Mouse (Mus musculus) kidney, postnatal 4 days (tissue): ENCODE measurements around the gene Leap2.
"Not testable (repeated sequence)": the region's sequence is repeated elsewhere in the genome, so short reads cannot be mapped to it uniquely, and the experiment has no call there.

Experiments
- DNase-seq, 2 experiments: peaks; one replicate each; pipeline ENCODE4 v3.0.0; 2021; ENCODE audit warnings: mixed read lengths in 2 of 2

The Leap2 gene

DNA sequence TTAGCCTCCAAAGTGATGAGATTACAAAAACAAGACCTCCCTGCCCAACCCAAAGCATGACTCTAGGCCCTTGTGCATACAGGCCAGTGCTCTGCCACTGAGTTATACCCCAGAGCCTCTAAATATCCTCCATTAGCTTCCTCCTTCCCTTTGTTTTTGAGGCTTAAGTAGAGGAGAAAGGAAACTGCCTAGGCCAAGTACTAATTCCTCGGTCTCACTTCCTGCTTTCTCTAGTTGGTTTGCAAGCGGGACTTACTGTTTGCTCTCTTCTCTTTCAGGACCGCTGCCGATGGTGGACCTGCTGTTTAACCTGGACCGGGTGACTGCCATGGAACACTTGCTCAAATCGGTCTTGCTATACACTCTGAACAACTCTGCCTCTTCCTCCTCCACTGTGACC is 13.4 kb upstream of the Leap2 start:
- DNase-seq = no peak

DNA sequence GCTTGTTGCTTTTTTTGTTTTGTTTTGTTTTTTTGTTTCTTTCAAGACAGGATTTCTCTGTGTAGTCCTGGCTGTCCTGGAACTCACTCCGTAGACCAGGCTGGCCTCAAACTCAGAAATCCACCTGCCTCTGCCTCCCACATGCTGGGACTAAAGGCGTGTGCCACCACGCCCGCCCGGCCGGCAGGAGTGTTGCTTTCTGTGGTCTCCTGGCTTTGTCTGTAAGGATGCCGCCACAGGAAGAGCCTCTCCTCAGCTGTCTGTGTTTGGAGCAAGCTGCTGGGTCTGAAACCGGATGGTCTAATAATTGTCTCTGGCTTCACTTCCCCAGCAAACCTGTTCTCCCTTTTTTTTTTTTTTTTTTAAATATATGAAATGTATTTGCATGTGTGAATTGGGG is 12.5 kb upstream of the Leap2 start:
- no peak for DNase-seq

DNA sequence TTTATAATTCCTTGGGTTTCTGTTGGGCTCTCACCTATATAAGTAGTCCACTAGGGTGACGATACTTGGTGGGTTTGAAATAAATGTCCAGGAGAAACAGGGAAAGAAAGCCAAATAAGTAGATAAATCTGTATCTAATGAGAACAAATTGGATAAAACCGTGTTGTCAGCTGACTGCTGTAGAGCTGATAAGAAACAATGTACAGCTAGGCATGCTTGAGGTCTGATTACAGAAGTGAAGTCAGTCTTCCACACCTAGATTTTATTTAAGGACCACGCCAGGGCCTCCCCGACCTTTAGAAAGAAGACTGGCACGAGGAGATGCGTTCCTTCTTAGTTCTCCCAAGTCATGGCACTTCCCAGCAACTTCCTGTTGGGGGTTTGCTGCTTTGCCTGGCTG is 10.1 kb upstream of the Leap2 start:
- no peak for DNase-seq

DNA sequence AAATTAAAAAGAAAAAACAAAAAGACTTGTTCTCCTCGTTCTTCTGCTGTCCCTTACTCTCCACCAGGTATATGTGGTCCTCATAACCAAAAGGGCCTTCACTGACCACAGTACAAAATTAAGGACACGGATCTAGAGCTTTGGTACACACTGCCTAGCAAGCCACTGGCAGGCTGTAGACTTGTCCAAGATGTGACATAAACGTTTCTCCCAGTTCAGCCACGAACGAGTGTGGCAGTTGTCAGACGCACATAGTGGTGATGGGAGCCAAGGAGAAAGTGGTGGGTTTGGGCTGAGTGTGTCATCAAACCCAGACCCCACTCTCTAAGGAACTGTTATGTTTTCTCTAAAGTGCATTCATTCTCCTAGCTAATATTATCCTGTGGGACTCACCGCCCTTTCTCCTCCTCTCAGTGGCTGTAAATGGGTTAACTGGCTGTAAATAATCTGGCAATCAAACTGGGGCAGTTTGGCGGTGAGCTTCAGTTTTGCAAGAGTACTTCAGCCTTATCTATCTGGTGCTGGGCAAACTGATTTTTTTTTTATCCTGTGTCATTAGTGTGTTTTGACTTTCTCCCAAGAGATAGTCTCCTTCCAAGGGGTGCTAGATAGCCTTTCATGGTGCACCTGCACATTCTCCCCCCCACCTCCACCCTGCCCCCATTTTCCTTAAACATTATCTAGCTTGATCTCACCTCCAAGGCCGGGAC is 8.5 kb upstream of the Leap2 start:
- DNase-seq = no peak

DNA sequence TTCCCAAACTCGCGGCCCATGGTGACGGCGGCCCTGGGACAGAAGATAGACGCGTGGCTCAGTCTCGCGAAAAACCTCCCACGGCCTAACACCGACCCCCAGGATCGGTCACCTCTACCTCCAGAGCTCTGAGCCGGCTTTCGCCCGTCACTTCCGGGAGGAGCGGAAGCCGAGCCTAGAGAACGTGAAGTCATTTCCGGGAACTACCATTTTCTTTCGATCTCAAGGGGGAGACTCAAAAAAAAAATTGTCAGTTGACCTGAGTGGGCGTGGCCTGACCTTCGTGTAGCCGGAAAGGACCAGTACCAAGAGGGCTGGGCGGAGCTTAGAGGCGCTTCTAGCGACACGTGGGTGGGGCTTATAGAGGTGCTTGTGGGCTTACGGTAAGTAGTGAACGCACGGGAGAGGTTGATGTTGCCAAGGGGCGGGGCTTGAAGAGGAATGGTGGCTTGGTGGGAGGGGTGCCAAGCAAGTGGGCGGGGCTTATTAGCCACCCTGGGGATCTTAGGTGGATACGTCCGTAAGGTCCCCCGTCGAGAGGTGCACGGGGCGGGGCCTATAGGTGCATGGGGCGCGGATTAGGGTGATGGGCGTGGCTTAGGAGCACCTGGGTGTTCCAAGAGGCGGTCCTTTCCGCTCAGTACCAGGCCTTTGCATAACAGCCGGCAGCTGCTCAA is 7.8 kb upstream of the Leap2 start, which contains the start of the genes Uqcrq and Gdf9:
Gene Uqcrq, minus strand, starts transcription at position 162 of the 677 bp plus-strand sequence.
Gene Gdf9, plus strand, starts transcription at position 354 of the 677 bp plus-strand sequence.
- peak; percentile 98 to 99 for DNase-seq

DNA sequence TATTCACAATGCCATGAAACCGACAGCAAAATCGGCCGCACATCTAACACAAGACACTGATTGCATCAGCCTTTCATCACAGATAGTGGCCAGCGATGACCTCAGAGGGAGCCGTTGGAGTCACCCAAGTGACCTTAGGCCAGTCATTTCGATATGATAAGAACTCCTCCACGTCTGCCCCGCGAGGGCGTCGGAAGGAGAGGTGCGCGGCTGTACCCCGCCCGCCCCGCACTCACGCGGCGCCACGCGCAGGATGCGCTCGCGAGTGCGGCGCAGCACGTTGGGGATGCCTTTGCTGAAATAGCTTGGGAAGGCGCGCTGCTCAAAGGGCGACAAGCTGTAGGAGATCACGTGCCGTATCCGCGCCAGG is 7.3 kb upstream of the Leap2 start:
- DNase-seq = no peak

DNA sequence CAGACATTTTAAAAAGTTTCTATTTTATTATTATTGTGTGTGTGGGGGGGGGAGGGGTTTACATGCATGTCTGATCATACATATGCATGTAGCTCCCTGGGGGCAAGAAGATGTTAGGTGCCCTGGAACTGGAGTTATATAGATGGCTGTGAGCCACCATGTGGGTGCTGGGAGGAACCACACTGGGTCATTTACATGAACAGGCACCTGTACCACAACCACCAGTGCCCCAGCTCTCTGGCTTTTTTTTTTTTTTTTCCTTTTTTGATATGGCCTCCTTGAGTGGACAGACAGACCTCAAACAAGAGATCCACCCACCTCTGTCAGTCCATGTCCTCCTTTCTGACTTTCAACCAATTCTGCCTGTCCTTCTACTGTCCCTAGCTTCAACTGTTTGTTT is 6.2 kb upstream of the Leap2 start:
- no peak for DNase-seq

DNA sequence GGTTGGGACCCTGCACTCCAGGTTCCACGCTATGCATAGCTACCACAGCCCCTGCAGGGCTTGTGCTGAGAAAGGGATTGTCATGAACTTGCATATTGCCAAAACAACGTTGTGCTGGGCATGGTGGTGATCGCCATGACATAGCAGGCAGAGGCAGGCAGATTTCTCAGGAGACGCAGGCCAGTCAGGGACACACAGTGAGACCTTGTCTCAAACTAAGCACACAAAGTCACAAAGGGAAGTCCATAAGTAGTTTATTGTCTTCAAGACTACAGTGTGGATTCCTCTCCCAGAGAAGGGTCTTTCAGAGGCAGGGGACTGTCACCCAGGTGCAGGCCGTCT is 5.7 kb upstream of the Leap2 start:
- no peak for DNase-seq

DNA sequence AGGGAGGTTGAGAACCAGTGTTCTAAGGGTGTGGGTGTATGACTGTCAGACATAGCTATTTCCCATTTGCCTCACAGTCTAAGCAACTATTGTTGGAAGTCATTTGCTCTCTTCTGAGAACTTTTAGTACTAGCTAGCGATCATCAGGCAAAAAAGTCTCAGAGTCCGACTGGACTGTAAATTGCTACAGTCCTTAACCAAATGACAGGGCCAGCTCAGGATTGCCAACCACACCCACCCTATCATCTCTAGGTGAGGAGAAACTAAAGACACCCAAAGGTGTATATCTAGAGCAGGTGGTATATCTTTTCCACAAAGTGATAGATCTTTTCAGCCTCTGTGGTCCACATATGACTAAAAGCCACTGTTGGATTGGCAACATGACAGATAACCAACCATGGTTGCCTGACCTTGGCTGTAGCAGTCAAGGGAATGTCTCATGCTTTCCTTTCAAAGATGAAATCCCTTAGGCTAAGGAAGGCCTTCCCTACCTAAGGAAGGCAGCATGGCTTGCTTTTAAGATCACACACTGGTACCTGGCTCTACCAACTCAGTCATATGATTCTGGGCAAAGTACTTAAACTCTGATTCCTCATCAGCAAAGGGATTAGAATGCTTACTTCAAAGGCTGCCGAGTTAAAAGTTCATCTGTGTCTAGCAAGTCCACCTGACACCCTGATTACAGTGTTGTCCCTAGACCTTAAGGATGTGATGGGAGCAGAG is 5.2 kb upstream of the Leap2 start:
- no peak for DNase-seq

DNA sequence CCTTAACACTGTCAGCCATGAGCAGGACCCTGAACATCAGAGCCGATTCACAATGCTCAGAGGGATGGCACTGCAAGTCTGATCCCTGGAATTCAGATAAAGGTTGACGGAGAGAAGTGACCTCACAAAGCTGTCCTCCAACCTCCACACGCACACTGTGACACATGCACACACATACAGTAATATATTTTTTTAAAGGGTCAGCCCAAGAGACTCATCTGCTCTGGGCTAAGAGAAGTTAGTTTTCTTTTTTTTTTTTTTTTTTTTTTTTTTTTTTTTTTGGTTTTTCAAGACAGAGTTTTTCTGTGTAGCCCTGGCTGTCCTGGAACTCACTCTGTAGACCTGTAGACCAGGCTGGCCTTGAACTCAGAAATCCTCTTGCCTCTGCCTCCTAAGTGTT is 3.9 kb upstream of the Leap2 start:
- not testable (repeated sequence) for DNase-seq

DNA sequence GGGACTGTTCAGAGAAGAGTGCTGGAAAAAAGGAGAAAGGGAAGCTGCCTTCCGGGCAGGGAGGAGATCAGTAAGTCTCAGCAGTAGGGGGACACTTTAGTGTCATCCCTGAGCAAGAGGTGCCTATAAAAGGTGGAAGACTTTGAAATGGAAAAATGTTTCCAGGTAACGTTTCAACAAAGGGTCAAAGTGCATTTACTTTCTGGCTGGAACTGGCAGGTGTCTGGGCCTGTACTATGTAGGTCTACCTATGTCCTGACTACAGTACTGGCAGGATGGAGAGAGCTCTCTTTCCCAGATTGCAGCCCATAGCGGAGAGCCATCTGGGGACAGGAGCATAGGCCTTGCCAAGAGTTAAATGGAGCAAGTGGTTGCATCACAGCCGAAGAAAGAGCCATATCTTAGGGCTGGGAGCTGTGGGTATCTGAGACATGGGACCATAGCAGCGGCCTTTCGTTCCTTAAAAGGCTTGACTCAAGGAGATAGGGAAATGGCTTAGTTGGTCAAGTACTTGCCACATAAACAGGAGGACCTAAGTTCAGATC is 2.8 kb upstream of the Leap2 start:
- no peak for DNase-seq

DNA sequence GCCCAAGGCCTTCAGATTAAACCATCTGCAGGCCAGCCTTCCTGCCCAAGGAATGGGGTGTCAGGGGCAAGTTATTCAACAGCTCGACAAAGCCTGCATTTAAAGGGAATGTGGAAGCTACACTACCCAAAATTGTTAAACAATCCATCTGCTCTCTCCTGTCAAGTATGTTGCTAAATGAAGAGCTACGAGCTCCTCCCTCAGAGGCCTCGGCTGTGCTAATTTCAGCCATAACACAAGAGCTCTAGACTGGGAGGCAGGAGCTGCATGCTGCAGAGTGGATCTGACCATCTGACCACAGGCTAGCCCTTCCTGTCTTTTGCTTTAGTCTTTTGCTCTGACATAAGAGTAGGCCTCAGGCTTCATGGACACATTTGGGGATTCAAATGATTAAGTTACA is 2.3 kb upstream of the Leap2 start:
- DNase-seq = no peak

DNA sequence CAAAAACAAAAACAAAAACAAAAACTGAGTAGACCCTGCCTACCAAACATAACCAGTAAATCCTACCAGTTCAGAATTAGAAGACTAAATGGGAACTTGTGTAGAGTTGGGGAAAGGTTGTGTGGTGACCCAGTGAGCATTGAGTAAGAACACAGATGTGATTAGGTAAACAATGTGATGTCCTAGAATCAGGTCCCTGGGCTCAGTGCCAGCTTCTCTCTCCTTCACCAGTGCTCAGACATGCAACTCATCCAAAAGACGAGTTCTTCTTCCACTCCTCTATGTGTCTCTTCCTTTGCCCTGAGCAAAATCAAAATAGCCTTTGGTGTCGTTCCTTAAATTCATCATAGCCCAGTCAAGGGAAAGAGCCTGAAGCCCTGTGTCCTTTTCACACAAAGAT is 1.9 kb upstream of the Leap2 start:
- no peak for DNase-seq

DNA sequence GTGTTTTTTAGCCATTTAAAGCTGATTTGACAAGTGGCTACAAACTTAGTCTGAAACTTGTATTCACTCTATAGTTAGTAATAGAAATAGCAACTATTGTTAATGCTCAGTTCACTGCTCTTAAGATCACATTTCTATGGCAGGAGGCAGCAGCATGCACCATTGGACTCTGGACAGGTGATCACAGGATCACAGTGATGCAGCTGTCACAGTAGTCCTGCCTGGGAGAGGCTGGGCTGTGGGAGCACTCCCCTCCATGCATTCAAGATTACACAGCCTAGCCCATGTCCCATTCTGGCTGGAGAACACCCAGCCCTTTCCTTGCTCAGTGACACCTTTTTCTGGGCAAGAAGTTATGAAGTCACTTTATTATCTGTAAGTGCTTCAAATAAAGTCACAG is 4.9 kb downstream of the Leap2 start:
- no peak for DNase-seq

DNA sequence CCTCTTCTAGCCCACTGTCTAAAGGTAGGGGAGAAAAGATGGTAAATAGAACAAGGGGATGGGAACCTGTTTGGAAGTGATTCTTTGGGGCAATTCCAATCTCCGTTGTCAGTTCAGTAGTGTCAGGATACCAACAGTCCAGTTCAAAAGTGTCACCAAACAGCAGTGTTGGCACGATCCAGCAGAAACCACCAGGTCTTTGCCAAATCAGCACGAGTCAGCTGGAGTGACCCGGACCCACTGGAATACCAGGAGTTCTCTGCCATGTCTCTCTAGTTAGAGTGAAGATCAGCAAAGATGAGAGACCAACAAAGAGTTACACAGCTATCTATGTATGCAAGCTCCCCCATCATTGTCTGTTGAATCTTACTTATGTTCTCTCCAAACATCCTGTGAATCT is 9.1 kb downstream of the Leap2 start:
- no peak for DNase-seq

DNA sequence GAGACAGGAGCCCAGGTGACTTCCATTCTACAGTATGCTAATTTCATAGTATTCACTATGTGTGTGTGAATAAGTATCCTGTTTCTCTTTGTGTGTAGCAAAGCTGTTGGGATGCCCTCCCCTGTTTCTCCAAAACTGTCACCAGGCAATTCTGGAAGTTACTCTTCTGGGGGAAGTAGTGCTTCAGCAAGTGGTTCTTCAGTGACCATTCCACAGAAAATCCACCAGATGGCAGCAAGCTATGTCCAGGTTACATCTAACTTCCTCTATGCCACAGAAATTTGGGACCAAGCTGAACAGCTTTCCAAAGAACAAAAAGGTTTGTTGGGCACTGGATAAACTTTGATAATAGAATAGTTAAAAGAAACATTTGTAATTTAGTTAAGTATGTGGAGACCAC is 11.2 kb downstream of the Leap2 start:
- no peak for DNase-seq

DNA sequence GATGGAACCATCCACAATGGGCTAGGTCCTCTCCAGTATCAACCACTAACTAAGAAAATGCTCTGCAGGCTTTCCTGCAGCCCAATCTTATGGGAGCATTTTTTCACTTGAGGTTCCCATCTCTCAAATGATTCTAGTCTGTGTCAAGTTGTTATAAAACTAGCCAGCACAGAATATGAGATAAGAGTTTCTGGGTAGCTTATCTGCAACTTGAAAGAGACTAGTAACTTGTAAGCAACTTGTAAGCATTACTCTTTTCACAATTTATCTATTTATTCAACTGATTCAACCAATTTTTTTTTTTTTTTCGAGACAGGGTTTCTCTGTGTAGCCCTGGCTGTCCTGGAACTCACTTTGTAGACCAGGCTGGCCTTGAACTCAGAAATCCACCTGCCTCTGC is 19.3 kb downstream of the Leap2 start:
- no peak for DNase-seq

DNA sequence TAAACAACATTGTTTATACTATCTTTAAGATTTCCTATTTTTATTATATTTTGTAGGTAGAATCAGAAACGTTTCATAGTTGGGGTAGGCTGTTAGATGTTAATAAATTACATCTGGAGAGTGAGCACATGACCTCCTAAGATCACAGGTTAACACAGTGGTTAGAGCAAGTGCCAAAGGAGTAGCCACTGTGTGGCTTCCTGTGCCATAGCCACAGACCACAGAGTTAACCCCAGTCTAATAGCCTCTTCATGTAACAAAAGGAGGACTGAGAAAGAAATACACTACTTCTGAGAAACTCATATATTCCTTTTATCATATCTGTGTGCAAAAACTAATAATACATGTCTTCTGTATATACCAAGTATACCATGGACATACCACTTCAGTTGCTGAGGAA is 29.1 kb downstream of the Leap2 start:
- DNase-seq = no peak

DNA sequence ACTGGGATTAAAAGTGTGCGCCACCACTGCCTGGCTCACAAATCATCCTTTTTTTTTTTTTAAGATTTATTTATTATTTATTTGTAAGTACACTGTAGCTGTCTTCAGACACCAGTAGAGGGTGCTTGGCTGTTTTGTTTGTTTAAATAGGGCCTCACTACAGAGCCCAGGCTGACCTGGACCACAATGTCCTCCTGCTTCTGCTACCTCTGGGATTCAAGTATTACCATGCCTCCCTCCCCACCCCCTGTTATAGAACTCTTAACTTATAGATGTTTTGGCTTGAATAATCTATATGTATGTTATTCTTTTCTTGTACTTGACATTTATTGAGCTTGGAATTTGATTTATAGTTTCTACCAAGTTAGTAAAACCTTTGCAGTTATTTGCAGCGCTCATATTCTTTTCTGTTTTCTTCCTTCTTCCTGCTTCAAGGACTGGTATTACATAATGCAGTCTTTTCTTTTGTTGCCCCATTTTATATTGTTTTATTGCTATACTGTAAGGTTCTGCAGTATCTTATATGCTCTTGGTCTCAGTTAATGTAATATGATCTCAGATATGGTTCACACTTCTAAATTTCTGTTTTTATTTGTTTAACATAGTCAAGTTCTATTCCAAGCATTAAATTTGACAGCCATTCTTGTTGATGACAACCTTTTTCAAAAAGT is 39.1 kb downstream of the Leap2 start:
- no peak for DNase-seq

DNA sequence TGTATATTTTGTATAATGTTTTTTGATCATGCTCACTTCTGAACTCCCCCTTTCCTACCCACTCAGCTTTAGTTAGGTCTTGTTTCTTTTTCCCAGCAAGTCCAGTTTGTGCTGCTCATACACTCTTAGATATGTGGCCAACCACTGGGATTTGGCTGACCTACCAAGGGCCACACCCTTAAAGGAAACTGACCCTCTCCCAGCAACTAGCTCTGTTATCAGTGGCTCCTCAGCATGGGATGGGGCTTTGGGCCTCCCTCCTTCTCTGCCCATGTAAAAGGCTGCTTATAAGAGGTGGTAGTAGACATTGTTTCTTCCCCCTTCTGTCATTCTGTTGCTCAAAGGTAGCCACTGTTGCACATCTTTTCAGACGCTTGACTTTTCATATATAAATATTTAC is 44.1 kb downstream of the Leap2 start:
- no peak for DNase-seq
